Mouse (Mus musculus) testis, postnatal 14 days (tissue): Measurements from ENCODE around the gene Stag1.

Experiments used
- DNase-seq: peaks from one replicate; pipeline ENCODE4 v3.0.0; 2021; ENCODE audit warnings: low spot score

The Stag1 gene

DNA sequence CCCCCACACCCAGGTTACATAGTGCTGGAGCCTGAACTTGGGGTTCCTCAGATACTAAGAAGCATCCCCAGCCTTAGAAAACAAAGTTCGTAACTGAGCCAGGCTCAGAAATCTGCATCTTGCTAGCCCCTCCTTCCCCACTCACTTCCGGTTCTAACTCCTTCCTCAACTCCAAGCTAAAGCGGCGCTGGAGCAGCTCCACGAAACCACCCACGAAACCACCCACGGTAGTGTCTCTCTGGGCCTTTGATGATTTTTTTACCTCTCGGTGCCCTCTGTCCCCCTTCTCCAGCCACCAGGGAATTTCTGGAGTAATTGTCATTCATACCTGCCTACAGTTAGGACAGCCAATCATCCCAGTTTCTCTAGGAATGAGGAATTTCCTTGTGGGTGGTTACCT is at the start of gene Stag1:
Gene Stag1 (plus strand): TSS at position 253 of the 400 bp plus-strand sequence.
- no peak for DNase-seq

DNA sequence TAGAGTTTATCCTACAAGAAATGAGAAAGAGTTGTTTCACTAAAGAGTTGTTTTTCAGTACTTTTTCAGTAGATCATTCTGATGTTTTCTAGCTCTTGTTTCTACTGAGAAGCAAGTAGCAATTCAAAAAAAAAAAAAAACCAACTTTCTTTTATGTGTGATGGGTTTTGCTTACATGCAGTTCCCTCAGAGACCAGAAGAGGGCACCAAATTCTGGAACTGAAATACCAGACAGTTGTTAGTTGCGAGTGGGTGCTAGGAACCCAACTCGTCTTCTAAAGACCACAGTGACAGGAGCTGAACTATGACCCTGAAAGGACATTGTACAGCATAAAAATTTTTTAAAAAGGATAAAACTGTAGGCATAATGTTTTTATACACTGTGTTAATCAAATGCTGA is 49.3 kb upstream of the Stag1 start:
- peak; percentile 19 for DNase-seq

DNA sequence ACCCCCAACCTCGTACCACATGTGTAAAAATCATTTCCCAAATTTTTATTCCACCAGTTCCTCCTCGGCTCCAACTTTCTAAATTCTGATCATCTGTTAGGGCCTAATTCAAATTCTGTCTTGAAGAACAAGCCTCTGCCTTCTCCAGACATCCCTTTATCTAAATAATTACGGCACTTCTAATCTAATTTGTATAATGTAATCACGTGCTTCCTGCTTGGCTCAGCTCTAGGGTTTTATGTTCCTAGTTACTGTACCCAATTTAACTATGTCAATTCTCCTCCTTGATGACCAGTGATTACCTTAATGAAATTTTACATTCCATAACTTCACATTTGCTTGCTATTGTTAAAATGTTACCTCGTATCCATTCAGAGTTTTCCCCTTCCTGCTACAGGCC is 41.9 kb upstream of the Stag1 start:
- no peak for DNase-seq

GRCm38 (mm10) chr9:100558023-100558573 is 39.5 kb upstream of the Stag1 start:
- DNase-seq, result no peak

DNA sequence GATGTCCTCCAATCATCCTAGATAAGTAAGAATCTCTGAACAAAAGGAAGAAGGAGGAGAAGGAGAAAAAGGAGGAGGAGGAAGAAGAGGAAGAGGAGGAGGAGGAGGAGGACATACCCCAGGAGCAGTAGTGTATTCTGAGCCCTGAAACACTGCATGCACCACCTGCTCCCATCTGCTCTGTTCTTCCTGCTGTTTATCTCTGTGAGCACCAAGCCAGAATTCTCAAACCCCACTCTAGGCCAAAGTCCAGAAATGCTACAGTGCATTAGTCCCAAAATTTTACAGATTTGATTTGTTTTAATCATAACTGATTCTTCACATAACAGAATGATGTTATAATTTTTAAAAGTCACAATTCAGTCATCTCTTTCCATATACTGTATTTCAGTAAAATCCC is 38.6 kb upstream of the Stag1 start:
- DNase-seq, result no peak

DNA sequence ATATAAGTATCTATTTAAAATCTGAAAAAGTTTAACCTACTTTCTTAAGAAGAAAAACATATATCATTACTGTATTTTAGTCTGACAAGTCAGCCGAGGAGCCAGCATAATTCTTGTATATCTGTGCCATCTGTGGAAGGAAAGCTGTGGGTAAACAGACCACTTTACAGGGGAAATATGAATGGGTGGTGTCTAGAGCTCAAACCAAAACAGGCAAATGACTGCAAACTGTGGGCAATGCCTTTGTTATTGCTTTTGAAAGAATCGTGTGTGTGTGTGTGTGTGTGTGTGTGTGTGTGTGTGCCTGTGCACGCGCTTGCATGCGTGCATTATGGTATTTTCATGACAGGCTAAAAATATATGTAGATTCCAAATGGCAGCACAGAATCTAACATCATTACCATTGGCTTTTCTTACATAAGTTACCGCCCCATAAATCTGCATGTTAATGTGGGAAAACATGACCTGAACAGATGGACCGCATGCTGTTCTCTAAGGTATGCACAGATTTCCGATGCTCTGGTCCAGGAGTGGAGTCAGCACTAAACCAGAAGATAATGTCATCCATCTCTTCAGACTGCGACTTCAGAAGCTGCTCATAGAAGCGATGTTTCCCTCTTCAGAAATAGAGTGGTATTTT is 37.2 kb upstream of the Stag1 start:
- DNase-seq, result no peak

DNA sequence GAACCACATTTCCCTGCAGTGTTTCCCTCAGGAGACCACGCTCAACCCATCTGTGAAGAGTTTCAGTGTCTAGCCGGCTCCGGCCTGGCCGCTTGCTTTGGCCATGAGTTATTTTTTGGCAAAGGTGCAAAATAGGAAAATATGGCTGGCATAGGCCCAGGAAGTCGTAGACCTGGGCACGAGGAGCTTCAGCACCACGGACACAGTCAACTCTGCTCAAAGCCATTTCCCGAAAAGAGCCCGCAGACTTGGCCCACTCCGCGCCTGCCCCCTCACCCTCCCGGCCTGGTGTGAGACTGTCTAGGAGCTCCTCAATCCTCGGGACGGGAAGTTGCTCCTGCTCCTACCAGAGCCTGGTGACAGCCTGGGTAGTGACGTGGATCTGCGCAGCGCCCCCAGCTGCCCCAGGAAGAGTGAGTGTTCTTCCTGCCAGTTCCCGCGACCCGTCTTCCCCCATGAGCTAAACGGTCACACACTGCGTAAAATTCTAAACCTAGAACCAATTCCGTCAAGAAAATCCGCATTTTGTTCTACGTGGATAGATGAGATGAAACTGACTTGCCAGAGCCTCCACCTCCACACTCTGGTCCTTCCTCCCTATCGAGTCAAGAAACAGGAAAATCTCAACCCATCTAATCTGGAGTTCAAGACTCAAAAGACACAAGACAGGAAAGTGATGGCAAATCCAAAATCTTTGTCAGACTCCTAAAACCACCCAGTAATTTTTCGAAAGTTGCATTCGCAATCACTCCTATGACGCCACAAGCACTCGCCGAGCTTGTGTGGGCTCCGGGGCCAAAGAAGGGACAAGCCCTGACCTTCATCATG is 27.6 kb upstream of the Stag1 start:
- DNase-seq, result peak; percentile 22

DNA sequence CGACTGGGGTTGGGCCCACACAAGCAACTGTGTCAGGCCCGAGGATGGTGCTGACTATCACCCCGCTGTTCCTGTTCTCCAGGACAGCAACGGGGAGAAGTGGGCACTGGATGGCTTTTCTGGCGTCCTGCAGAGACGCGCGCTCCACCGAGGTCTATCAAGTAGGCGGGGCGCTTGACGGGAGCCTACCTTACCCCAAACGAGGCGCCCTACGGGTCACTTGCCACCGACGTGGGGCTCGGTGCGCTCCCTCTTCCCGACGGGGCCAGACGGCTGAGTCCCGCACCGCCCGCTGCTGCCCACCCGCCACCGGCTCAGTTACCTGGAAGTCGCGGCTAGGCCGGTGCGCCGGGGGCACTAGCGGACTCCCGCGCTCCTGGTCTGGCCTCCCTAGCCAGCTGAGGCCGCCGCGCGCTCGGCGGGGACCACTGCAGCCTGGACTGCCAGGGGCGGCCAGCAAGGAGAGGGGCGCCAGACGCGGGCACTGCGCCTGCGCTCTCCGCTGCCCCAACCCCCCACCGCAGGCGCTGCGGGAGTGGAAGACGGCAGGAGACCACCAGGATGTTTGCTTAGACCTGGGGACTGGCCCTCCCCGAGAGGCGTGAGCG is 26.9 kb upstream of the Stag1 start, which contains the start of gene Slc35g2:
Gene Slc35g2 (minus strand): TSS at position 465 of the 608 bp plus-strand sequence.
- peak; percentile 40 for DNase-seq

DNA sequence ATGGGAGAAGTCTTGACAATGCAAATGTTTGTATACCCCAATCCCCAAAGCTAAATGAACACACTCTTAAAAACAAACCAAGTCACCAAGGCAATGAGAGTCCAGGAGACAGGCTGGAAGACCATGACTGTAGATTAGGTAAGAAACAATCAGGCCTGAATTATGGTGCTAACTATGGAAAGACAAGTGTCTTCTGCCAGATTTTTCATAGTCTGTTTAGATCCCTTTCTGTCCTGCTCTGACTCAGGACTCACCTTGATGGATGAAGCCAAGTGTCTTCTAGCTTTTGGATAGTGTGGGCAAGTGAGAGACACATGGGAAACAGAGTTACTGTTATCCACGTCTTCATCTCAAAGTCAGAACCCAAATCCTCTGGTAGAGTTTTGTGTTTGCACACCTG is 26.1 kb upstream of the Stag1 start:
- DNase-seq, result no peak

- DNase-seq, result no peak
Measured at GRCm38 (mm10) chr9:100573300-100573699, 24.3 kb upstream of the Stag1 start.

DNA sequence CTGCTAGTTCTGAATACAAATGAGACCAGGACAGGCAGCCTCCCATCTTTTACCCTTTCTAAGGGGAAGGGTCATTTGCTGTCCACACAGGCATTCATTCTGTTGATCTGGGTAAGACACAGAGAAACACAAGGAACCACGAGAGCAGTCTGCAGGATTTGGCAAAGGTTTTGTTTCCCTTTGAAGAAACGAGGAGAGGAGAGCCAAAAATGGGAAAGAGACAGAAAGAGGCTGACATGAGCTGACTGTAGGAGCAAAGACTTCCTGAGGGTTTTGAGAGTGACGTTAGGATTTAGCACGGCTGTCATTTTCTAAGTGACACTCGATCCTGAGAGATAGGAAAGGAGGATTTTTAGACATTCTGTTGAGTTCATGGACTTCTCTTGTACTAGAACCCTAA is 23.7 kb upstream of the Stag1 start:
- no peak for DNase-seq

DNA sequence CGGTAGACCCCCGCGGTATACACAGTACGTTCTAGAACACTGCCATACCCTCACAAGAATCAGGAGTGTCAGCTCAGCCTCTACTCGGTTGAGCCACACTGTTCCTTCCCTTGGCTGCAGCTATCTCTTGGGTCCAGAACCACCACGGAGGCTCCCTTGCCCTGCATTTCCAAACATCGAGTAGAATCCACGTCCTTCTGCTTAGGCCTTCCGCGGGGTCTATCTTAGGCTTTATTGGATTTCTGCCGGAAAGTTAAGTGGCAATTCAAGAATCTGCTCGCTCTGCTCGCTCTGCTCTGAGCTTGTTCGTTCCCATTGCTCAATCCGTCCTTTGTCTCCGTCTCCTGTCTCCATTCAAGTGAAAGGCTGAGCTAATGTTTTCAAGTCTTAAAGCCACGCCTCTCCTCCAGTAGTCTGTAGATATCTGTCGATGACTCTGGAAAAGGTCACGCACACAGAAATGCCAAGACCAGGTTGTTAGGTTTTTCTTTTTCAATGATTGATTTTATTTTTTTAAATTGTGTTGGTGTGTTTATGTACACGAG is 17.3 kb upstream of the Stag1 start:
- DNase-seq, result no peak

- peak; percentile 16 for DNase-seq
Measured at GRCm38 (mm10) chr9:100581543-100582492, 15.8 kb upstream of the Stag1 start.

- no peak for DNase-seq
Measured at GRCm38 (mm10) chr9:100582883-100583575, 14.6 kb upstream of the Stag1 start.

DNA sequence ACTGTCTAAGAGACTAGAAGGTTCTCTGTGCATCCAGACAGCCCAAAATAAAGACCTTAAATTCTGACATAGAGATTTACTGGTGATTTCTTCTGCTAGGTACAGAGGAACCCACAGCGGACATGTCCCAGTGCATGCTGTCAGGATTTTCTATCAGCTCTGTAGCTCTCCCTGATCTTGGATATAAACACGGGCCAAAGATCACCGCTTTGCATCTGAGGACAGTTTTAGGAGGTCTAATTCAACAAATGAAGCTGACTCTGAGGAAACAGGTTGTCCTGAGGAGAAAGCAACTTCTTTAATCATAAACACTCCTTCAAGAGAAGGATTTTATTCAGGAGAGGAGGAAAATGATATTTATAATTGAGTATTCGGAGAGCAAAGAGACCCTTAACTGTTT is 13.6 kb upstream of the Stag1 start:
- DNase-seq, result no peak

- DNase-seq, result no peak
Measured at GRCm38 (mm10) chr9:100590462-100590861, 7.1 kb upstream of the Stag1 start.

- no peak for DNase-seq
Measured at GRCm38 (mm10) chr9:100596317-100596716, 1.3 kb upstream of the Stag1 start.

DNA sequence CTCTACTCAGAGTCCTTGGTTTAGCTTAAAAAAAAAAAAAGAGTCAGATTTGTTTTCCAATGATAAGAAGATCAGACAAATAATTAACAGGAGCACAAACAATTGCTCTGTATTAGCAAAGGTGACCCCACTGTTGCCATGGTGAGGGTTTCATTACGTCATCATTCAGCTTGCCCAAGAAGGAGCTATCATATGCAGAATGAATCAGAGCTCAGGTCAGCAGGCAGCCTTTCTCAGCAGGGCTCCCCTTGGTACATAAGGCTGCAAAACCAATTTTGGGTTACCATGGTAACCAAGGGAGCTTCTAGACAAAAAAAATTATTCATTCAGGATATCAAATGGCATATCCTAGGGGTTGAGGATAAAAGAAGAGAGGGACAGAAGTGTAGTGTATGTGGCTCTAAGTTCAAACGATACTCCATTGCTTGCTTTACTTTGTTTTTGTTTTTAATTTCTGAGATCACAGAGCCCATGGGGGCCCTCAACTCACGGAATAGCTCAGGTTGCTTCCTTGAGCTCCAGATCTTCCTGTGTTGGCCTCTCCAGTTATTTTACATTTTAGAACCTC is 2.2 kb downstream of the Stag1 start:
- no peak for DNase-seq

DNA sequence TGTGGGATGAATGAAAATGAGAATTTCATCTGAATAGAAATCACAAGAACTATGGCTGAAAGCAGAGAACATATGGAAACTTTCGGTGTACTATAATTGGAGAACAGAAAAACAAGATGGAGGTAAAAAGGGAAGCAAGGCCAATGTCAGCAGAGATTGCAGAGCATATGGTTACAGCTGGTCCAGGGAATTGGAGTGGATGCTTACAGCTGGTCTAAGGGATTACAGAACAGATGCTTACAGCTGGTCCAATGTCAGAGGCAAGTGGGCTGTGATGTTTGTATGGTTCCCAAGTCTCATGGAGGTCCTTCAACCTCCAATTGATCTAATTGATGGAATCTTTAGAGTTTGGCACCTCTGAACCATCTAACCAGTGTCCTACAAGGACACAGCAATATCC is 4.5 kb downstream of the Stag1 start:
- DNase-seq, result no peak

GRCm38 (mm10) chr9:100603156-100603555 is 5.6 kb downstream of the Stag1 start:
- DNase-seq, result no peak
